Mouse (Mus musculus) cerebellum, adult 2 months (tissue): ENCODE results near the gene Isoc2b. TPM values are rescaled to one million over a fixed set of nuclear protein-coding genes. Genes with fewer than 3 reads are reported as not detected.
"Not testable (repeated sequence)": the region's sequence is repeated elsewhere in the genome, so short reads cannot be mapped to it uniquely, and the experiment has no call there.

Source experiments
- DNase-seq, 2 experiments: peaks; one replicate each; pipeline ENCODE4 v3.0.0; 2021
- H3K27ac ChIP-seq: fragments of 200-500 bp; 2 replicates; pipeline ENCODE4 v1.5.1; 2012; ENCODE audit warnings: low read length, control low read depth, inconsistent platforms; ENCODE audit not compliant: insufficient read depth
- H3K27me3 ChIP-seq: fragments of 200-500 bp; 2 replicates; pipeline ENCODE4 v1.6.1; 2012; ENCODE audit warnings: inconsistent platforms, mild to moderate bottlenecking, low read length, moderate library complexity; ENCODE audit not compliant: control insufficient read depth, insufficient read depth
- H3K4me1 ChIP-seq: fragments of 200-500 bp; 2 replicates; pipeline ENCODE4 v1.6.1; 2011; ENCODE audit warnings: low read length; ENCODE audit not compliant: control insufficient read depth, insufficient read depth
- H3K4me3 ChIP-seq: fragments of 200-500 bp; replicated peaks from 2 replicates; pipeline ENCODE3; 2011; ENCODE audit warnings: mild to moderate bottlenecking, low read depth, low read length, control low read depth; ENCODE audit not compliant: insufficient read depth
- CTCF ChIP-seq: fragments of 200-500 bp; IDR thresholded peaks from 2 replicates; pipeline ENCODE4 v1.5.1; 2011; ENCODE audit warnings: low read depth, mild to moderate bottlenecking, control low read depth, low read length, moderate library complexity, borderline replicate concordance; ENCODE audit not compliant: insufficient read depth
- POLR2A ChIP-seq: fragments of 200-500 bp; IDR thresholded peaks from 2 replicates; pipeline ENCODE4 v1.6.1; 2011; ENCODE audit warnings: low read length, control low read depth, borderline replicate concordance; ENCODE audit not compliant: insufficient read depth
- WGBS: fragments of 180-500 bp; shearing (Covaris S2); methylation state at CpG from one replicate; pipeline ENCODE4 v1.1.7; 2018; 5-methylcytosine and 5-hydroxymethylcytosine counted together
- polyA plus RNA-seq: library from polyadenylated mRNA; depleted of rRNA; stranded (reverse); fragments of >200 nt; gene quantifications from 2 replicates; pipeline ENCODE4 v1.2.3, GENCODE M21; 2012

Isoc2b gene
- polyA plus RNA-seq, 1 experiment: 11.1 TPM

GRCm38 (mm10) chr7:4863541-4864080, 6.4 kb downstream of the Isoc2b start:
- peaks cover 3% of the 10 kb centered on the region for H3K4me1 ChIP-seq
- no peaks in the 10 kb centered on the region for H3K27me3 ChIP-seq
- no peak overlapping the region for H3K4me3 ChIP-seq
- H3K27ac ChIP-seq: peak overlapping the region; percentile 40; the same call in 1 of the 2 replicates
- TF ChIP-seq CTCF (no peak), POLR2A (no peak)
- WGBS: 78% methylated on average over 7 of the region's 7 CpGs
- DNase-seq: no peak

GRCm38 (mm10) chr7:4863041-4863440, 7.0 kb downstream of the Isoc2b start:
- no peaks in the 10 kb centered on the region for H3K27me3 ChIP-seq
- TF ChIP-seq POLR2A (no peak), CTCF (no peak)
- no peak overlapping the region for H3K4me3 ChIP-seq
- H3K4me1 ChIP-seq: peaks cover 3% of the 10 kb centered on the region
- WGBS: 3% methylated on average over 1 of the region's 1 CpGs
- peak overlapping the region; percentile 40; the same call in 1 of the 2 replicates for H3K27ac ChIP-seq
- peak; percentile 58 to 59 for DNase-seq

GRCm38 (mm10) chr7:4860926-4861325, 9.1 kb downstream of the Isoc2b start:
- not testable (repeated sequence) for H3K27ac ChIP-seq, H3K27me3 ChIP-seq, H3K4me1 ChIP-seq, DNase-seq, H3K4me3 ChIP-seq
- 69% methylated on average over 3 of the region's 3 CpGs for WGBS

GRCm38 (mm10) chr7:4859418-4859978, 10.6 kb downstream of the Isoc2b start:
- WGBS: 71% methylated on average over 12 of the region's 12 CpGs
- Histone ChIP-seq H3K4me3 (no peak overlapping the region), H3K27ac (no peak overlapping the region), H3K4me1 (peaks cover 3% of the 10 kb centered on the region), H3K27me3 (no peaks in the 10 kb centered on the region)
- DNase-seq: no peak
- no peak for TF ChIP-seq POLR2A
- no peak for TF ChIP-seq CTCF

GRCm38 (mm10) chr7:4857321-4857720, 12.7 kb downstream of the Isoc2b start:
- WGBS: 69% methylated on average over 7 of the region's 7 CpGs
- Histone ChIP-seq H3K4me3 (no peak overlapping the region), H3K27ac (no peak overlapping the region), H3K4me1 (no peaks in the 10 kb centered on the region), H3K27me3 (no peaks in the 10 kb centered on the region)
- no peak for TF ChIP-seq POLR2A
- no peak for TF ChIP-seq CTCF
- peak in 1 of 2 experiments; percentile 55 for DNase-seq

- Histone ChIP-seq H3K27me3 (no peaks in the 10 kb centered on the region), H3K4me3 (no peak overlapping the region), H3K4me1 (no peaks in the 10 kb centered on the region), H3K27ac (no peak overlapping the region)
- WGBS: 82% methylated on average over 9 of the region's 9 CpGs
- TF ChIP-seq POLR2A: no peak
- no peak for TF ChIP-seq CTCF
- DNase-seq: no peak
Measured at GRCm38 (mm10) chr7:4856508-4856907, 13.6 kb downstream of the Isoc2b start.

GRCm38 (mm10) chr7:4853613-4854012, 16.4 kb downstream of the Isoc2b start:
- 80% methylated on average over 3 of the region's 3 CpGs for WGBS
- Histone ChIP-seq H3K27ac (no peak overlapping the region), H3K4me1 (no peaks in the 10 kb centered on the region), H3K27me3 (no peaks in the 10 kb centered on the region), H3K4me3 (no peak overlapping the region)
- TF ChIP-seq CTCF (no peak), POLR2A (no peak)
- no peak for DNase-seq

GRCm38 (mm10) chr7:4851315-4851688, 18.8 kb downstream of the Isoc2b start:
- Histone ChIP-seq H3K4me3 (no peak overlapping the region), H3K4me1 (no peaks in the 10 kb centered on the region), H3K27me3 (no peaks in the 10 kb centered on the region), H3K27ac (no peak overlapping the region)
- WGBS: 67% methylated on average over 8 of the region's 8 CpGs
- no peak for DNase-seq
- TF ChIP-seq POLR2A (no peak), CTCF (no peak)

- Histone ChIP-seq H3K27me3 (no peaks in the 10 kb centered on the region), H3K4me1 (no peaks in the 10 kb centered on the region), H3K27ac (no peak overlapping the region), H3K4me3 (no peak overlapping the region)
- TF ChIP-seq POLR2A: no peak
- no peak for TF ChIP-seq CTCF
- 68% methylated on average over 11 of the region's 11 CpGs for WGBS
- no peak for DNase-seq
Measured at GRCm38 (mm10) chr7:4850621-4851314, 19.3 kb downstream of the Isoc2b start.
